Mouse (Mus musculus) bone marrow, adult 2 months (tissue): ENCODE measurements around the gene Atp5d. TPM values are rescaled to one million over a fixed set of nuclear protein-coding genes. Genes with fewer than 3 reads are reported as not detected.

Source experiments
- H3K27ac ChIP-seq: fragments of 200-500 bp; 2 replicates; pipeline ENCODE4 v1.5.1; 2012; ENCODE audit warnings: low read depth, mild to moderate bottlenecking, control low read depth, inconsistent platforms, low read length; ENCODE audit not compliant: control insufficient read depth, poor library complexity, insufficient read depth
- H3K4me1 ChIP-seq: fragments of 200-500 bp; 2 replicates; pipeline ENCODE4 v1.6.1; 2011; ENCODE audit warnings: low read length; ENCODE audit not compliant: control insufficient read depth, insufficient read depth
- H3K4me3 ChIP-seq: fragments of 200-500 bp; replicated peaks from 2 replicates; pipeline ENCODE3; 2011; ENCODE audit warnings: mild to moderate bottlenecking, low read depth, low read length, control low read depth; ENCODE audit not compliant: control insufficient read depth
- CTCF ChIP-seq: fragments of 200-500 bp; IDR thresholded peaks from 2 replicates; pipeline ENCODE4 v1.5.1; 2011; ENCODE audit warnings: low read length, control low read depth; ENCODE audit not compliant: control insufficient read depth, insufficient read depth
- POLR2A ChIP-seq: fragments of 200-500 bp; IDR thresholded peaks from 2 replicates; pipeline ENCODE4 v1.6.1; 2011; ENCODE audit warnings: low read depth, mild to moderate bottlenecking, control low read depth, low read length, borderline replicate concordance; ENCODE audit not compliant: control insufficient read depth
- WGBS: fragments of 180-500 bp; shearing (Covaris S2); methylation state at CpG from one replicate; pipeline ENCODE4 v1.1.7; 2018; 5-methylcytosine and 5-hydroxymethylcytosine counted together
- polyA plus RNA-seq: library from polyadenylated mRNA; stranded (reverse); fragments of >200 nt; gene quantifications from 2 replicates; pipeline ENCODE4 v1.2.4, GENCODE M21; 2011; ENCODE audit warnings: low replicate concordance; ENCODE audit not compliant: missing spikeins, insufficient read depth, insufficient read length

The Atp5d gene
- polyA plus RNA-seq, 1 experiment, result 178 TPM

- TF ChIP-seq POLR2A, result 0 out of 2 replicates have a peak, but pooled peaks have one; percentile 32
- no peak for TF ChIP-seq CTCF
- 3% methylated on average over 33 of the region's 33 CpGs for WGBS
- Histone ChIP-seq H3K4me1 (peaks cover 27% of the 10 kb centered on the region), H3K27ac (peak overlapping the region; percentile 84), H3K4me3 (peak overlapping the region; percentile 25)
Measured at GRCm38 (mm10) chr10:80160455-80161371, 22.3 kb downstream of the Atp5d start.

- Histone ChIP-seq H3K4me3 (no peak overlapping the region), H3K4me1 (peaks cover 27% of the 10 kb centered on the region)
- 30% methylated on average over 7 of the region's 7 CpGs for WGBS
Measured at GRCm38 (mm10) chr10:80161522-80162242, 23.2 kb downstream of the Atp5d start.

DNA sequence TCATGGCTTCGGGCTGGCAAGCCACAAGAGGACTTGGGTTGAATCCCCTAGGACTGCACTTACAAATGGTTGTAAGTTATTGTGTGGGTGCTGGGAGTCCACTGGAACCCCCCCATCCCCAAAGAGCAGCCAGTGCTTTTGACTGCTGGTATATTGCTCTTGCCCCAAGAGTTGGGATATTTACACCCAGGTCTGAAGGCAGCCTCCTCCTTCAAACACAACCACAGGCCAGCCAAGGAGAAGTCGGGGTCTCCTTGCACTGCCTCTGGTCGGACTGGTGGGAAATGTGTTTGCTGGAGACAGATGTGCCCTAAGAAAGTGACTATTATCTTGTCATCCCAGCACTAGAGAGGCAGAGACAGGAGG lies 23.8 kb downstream of the Atp5d start:
- Histone ChIP-seq H3K4me3 (no peak overlapping the region), H3K4me1 (peaks cover 27% of the 10 kb centered on the region), H3K27ac (peak overlapping the region; percentile 42)
- TF ChIP-seq POLR2A, result no peak
- no peak for TF ChIP-seq CTCF
- 74% methylated on average over 3 of the region's 3 CpGs for WGBS

More at GRCm38 (mm10) chr10:80161522-80162242, 23.2 kb downstream of the Atp5d start:
- peak overlapping the region; percentile 42 for H3K27ac ChIP-seq
- TF ChIP-seq CTCF (no peak), POLR2A (no peak)

DNA sequence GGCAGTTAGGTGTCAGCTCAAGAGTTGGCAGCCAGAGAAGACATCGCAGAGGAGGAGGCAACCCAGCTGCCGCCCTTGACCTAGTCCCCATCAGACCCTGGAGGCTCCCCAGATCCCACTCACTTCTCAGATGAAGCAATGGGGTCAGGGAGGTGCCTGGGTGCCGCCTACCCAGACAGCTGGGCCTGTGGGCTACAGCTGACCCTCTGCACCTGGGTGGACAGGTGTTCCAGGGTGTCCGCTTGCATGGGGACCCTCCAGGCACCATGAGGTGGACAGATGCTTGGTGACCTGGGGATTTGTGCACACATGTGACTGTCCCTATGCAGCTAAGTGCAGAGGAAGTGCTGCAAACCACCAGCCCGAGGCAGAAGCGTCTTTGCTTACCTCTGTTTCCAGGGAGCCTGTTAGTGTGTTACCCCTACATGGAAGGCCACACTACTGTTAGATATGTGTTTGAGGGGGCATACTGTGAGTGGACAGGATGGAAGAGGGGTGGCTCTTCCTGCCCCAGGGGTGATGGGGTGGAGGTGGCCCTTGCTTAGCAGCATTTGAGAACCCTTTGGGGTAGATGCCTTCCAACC lies 24.4 kb downstream of the Atp5d start:
- WGBS, result 54% methylated on average over 6 of the region's 6 CpGs
- H3K27ac ChIP-seq, result peak overlapping the region; percentile 42; the same call in 1 of the 2 replicates
- TF ChIP-seq CTCF (no peak), POLR2A (no peak)

GRCm38 (mm10) chr10:80163721-80164120 lies 25.3 kb downstream of the Atp5d start:
- no peak overlapping the region for H3K27ac ChIP-seq
- 85% methylated on average over 8 of the region's 8 CpGs for WGBS

More for the DNA sequence above, 24.4 kb downstream of the Atp5d start:
- peaks cover 27% of the 10 kb centered on the region for H3K4me1 ChIP-seq
- H3K4me3 ChIP-seq, result no peak overlapping the region

GRCm38 (mm10) chr10:80164161-80164997 lies 25.9 kb downstream of the Atp5d start:
- Histone ChIP-seq H3K4me3 (peak overlapping the region; percentile 55), H3K27ac (peak overlapping the region; percentile 75), H3K4me1 (peaks cover 27% of the 10 kb centered on the region)
- 19% methylated on average over 44 of the region's 44 CpGs for WGBS
- TF ChIP-seq CTCF (no peak), POLR2A (no peak)

More at GRCm38 (mm10) chr10:80163721-80164120, 25.3 kb downstream of the Atp5d start:
- Histone ChIP-seq H3K4me1 (peaks cover 27% of the 10 kb centered on the region), H3K4me3 (no peak overlapping the region)
- TF ChIP-seq CTCF (no peak), POLR2A (no peak)

DNA sequence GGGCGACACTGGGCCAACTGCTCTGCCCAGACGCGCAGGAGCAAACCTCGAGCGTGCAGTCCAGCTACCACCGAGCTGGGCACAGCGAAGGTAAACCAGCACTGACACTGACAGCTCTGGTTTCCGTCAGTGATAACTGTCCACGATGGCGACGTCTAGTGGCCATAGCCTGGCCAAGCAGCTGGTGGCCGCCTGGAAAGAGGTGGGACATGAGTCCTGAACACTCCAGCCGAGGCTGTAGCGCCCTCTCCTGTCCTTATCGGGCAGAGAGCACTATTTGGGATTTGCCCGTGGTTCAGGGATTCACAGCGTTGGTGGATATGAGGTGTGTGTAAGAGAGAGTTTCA lies 26.5 kb downstream of the Atp5d start:
- H3K4me1 ChIP-seq, result peaks cover 27% of the 10 kb centered on the region
- peak overlapping the region; percentile 55 for H3K4me3 ChIP-seq
- under 1% methylated on average over 17 of the region's 17 CpGs for WGBS
- TF ChIP-seq CTCF, result peak; percentile 100
- TF ChIP-seq POLR2A, result peak; percentile 85
- peak overlapping the region; percentile 75 for H3K27ac ChIP-seq
